Mouse (Mus musculus) MN1 (cell line): Measurements from ENCODE around the gene Tmem26.

Experiments used
- DNase-seq: peaks from one replicate; pipeline ENCODE4 v3.0.0-alpha.2; 2016; ENCODE audit warnings: low spot score

Tmem26 gene

GRCm38 (mm10) chr10:68750921-68751320 is 27.5 kb downstream of the Tmem26 start:
- no peak for DNase-seq

- DNase-seq: no peak
These were observed 35.8 kb downstream of the Tmem26 start for GRCm38 (mm10) chr10:68759238-68759637.

GRCm38 (mm10) chr10:68759789-68760188 is 36.3 kb downstream of the Tmem26 start:
- no peak for DNase-seq

GRCm38 (mm10) chr10:68781067-68781868 is 57.8 kb downstream of the Tmem26 start:
- DNase-seq: no peak

GRCm38 (mm10) chr10:68782724-68783123 is 59.3 kb downstream of the Tmem26 start:
- DNase-seq: no peak

- no peak for DNase-seq
These were observed 60.4 kb downstream of the Tmem26 start for GRCm38 (mm10) chr10:68783856-68784255.

- DNase-seq: no peak
These were observed 61.0 kb downstream of the Tmem26 start for GRCm38 (mm10) chr10:68784463-68784862.

- no peak for DNase-seq
These were observed 72.0 kb downstream of the Tmem26 start for GRCm38 (mm10) chr10:68795466-68795865.

GRCm38 (mm10) chr10:68799883-68800282 is 76.4 kb downstream of the Tmem26 start:
- no peak for DNase-seq

- no peak for DNase-seq
These were observed 76.9 kb downstream of the Tmem26 start for GRCm38 (mm10) chr10:68800339-68800738.

GRCm38 (mm10) chr10:68806328-68806727 is 82.9 kb downstream of the Tmem26 start:
- DNase-seq: no peak

- DNase-seq: no peak
These were observed 87.5 kb downstream of the Tmem26 start for GRCm38 (mm10) chr10:68810958-68811357.

GRCm38 (mm10) chr10:68812699-68813098 is 89.3 kb downstream of the Tmem26 start:
- DNase-seq: no peak

- no peak for DNase-seq
These were observed 93.8 kb downstream of the Tmem26 start for GRCm38 (mm10) chr10:68817281-68817680.

- DNase-seq: no peak
These were observed 94.8 kb downstream of the Tmem26 start for GRCm38 (mm10) chr10:68818065-68818759.

- no peak for DNase-seq
These were observed 101.1 kb downstream of the Tmem26 start for GRCm38 (mm10) chr10:68824519-68824918.
